Mouse (Mus musculus) adrenal gland, postnatal 4 days (tissue): ENCODE measurements around the gene Sptan1. TPM values are rescaled to one million over a fixed set of nuclear protein-coding genes. Genes with fewer than 3 reads are reported as not detected.

Source experiments
- DNase-seq, 2 experiments: peaks; one replicate each; pipeline ENCODE4 v3.0.0; 2021 to 2022; ENCODE audit warnings: low spot score in 2 of 2, mixed read lengths in 2 of 2
- long read RNA-seq, 2 experiments: library from polyadenylated mRNA; stranded (forward); transcript quantifications; one replicate each; pipeline ENCODE4 v2.0.0; 2021
- total RNA-seq, 2 experiments: library from RNA; stranded (reverse); gene quantifications; 2 replicates each; pipeline ENCODE4 v1.2.3; 2021

Gene Sptan1
- 100 to 1,000 TPM; 230 to 284 TPM for total RNA-seq
- long read RNA-seq, experiment 1, partial matches to known transcripts: 22 of 32 reads
- long read RNA-seq, experiment 1, other reads (novel, unspliced or antisense): 8 of 32 reads
- long read RNA-seq, experiment 2, partial matches to known transcripts: 52 of 58 reads
- long read RNA-seq, experiment 2, other reads (novel, unspliced or antisense): 6 of 58 reads

GRCm38 (mm10) chr2:29965250-29965843, at the start of gene Sptan1:
Gene Sptan1 (plus strand): TSS chr2:29965560.
- peak; percentile 93 to 96 for DNase-seq

GRCm38 (mm10) chr2:29917621-29918020, 47.7 kb upstream of the Sptan1 start:
- peak in 1 of 2 experiments; percentile 27 for DNase-seq

- DNase-seq: peak; percentile 18 to 30
Measured at GRCm38 (mm10) chr2:29922011-29922410, 43.3 kb upstream of the Sptan1 start.

GRCm38 (mm10) chr2:29926542-29926941, 38.8 kb upstream of the Sptan1 start:
- no peak for DNase-seq

- no peak for DNase-seq
Measured at GRCm38 (mm10) chr2:29930506-29930905, 34.9 kb upstream of the Sptan1 start.

GRCm38 (mm10) chr2:29931194-29931593, 34.2 kb upstream of the Sptan1 start:
- DNase-seq: no peak

- DNase-seq: peak; percentile 94 to 95
Measured at GRCm38 (mm10) chr2:29934906-29935599, 30.3 kb upstream of the Sptan1 start, which contains the start of gene Gle1. Gene Gle1 (plus strand): TSS chr2:29935426.

GRCm38 (mm10) chr2:29940073-29940472, 25.3 kb upstream of the Sptan1 start:
- no peak for DNase-seq

GRCm38 (mm10) chr2:29940826-29941225, 24.5 kb upstream of the Sptan1 start:
- no peak for DNase-seq

GRCm38 (mm10) chr2:29944723-29945122, 20.6 kb upstream of the Sptan1 start:
- DNase-seq: no peak

- DNase-seq: no peak
Measured at GRCm38 (mm10) chr2:29948896-29949295, 16.5 kb upstream of the Sptan1 start.

GRCm38 (mm10) chr2:29961246-29961645, 4.1 kb upstream of the Sptan1 start:
- DNase-seq: no peak

GRCm38 (mm10) chr2:29964354-29965249, 758 bp upstream of the Sptan1 start:
- DNase-seq: no peak

GRCm38 (mm10) chr2:29965906-29966305, 546 bp downstream of the Sptan1 start:
- peak; percentile 16 to 18 for DNase-seq

GRCm38 (mm10) chr2:29966826-29967225, 1.5 kb downstream of the Sptan1 start:
- no peak for DNase-seq

- no peak for DNase-seq
Measured at GRCm38 (mm10) chr2:29967768-29968167, 2.4 kb downstream of the Sptan1 start.

- DNase-seq: no peak
Measured at GRCm38 (mm10) chr2:29968638-29969037, 3.3 kb downstream of the Sptan1 start.

GRCm38 (mm10) chr2:29971838-29972635, 6.7 kb downstream of the Sptan1 start:
- peak; percentile 38 to 50 for DNase-seq

GRCm38 (mm10) chr2:29973525-29973924, 8.2 kb downstream of the Sptan1 start:
- no peak for DNase-seq

GRCm38 (mm10) chr2:29977307-29977706, 11.9 kb downstream of the Sptan1 start:
- DNase-seq: no peak
